Mouse (Mus musculus): ENCODE results near the gene Myo3b. TPM values are rescaled to one million over a fixed set of nuclear protein-coding genes. Genes with fewer than 3 reads are reported as not detected.

Gene Myo3b
- polyA plus RNA-seq, 1 experiment from 2014 or later: 0.36 TPM

DNA sequence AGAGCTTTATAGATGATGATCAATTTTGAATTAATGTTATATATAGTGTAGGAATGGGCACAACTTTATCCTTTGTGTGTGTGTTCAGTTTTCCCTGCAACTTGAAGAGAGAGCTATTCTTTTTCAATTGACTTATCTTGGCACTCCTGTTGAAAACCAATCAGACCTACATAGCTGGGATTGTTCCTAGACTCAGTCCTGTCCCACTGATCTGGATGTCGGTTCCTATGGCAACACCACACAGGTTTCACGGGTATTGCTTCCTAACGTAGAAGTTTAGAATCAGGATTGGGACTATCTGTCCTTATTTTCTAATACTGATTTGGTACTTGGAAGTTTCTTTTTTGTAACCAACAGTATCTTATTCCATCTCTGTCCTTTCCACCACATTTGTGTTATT, 127.3 kb downstream of the Myo3b start:
- no peak overlapping the region for H3K27ac ChIP-seq (ENCODE audit: low read length)
- H3K36me3 ChIP-seq (ENCODE audit: control insufficient read depth, insufficient read depth, low read length): no peaks in the 10 kb centered on the region
- no peak overlapping the region for H3K9ac ChIP-seq (ENCODE audit: low read length)
- no peaks in the 10 kb centered on the region for H3K27me3 ChIP-seq (ENCODE audit: control insufficient read depth, insufficient read depth, low read length)
- WGBS: 63% methylated on average over 3 of the region's 3 CpGs
- H3K9me3 ChIP-seq (replicated peaks; ENCODE audit: control insufficient read depth, low read length): no peaks in the 10 kb centered on the region
- no peak overlapping the region for H3K4me2 ChIP-seq (ENCODE audit: low read depth, low read length)
- H3K4me3 ChIP-seq (replicated peaks; ENCODE audit: low read length): no peak overlapping the region
- H3K4me1 ChIP-seq (ENCODE audit: control insufficient read depth, insufficient read depth, low read length): no peaks in the 10 kb centered on the region
- ATAC-seq (ENCODE audit: insufficient read depth, low FRiP score): no peak

DNA sequence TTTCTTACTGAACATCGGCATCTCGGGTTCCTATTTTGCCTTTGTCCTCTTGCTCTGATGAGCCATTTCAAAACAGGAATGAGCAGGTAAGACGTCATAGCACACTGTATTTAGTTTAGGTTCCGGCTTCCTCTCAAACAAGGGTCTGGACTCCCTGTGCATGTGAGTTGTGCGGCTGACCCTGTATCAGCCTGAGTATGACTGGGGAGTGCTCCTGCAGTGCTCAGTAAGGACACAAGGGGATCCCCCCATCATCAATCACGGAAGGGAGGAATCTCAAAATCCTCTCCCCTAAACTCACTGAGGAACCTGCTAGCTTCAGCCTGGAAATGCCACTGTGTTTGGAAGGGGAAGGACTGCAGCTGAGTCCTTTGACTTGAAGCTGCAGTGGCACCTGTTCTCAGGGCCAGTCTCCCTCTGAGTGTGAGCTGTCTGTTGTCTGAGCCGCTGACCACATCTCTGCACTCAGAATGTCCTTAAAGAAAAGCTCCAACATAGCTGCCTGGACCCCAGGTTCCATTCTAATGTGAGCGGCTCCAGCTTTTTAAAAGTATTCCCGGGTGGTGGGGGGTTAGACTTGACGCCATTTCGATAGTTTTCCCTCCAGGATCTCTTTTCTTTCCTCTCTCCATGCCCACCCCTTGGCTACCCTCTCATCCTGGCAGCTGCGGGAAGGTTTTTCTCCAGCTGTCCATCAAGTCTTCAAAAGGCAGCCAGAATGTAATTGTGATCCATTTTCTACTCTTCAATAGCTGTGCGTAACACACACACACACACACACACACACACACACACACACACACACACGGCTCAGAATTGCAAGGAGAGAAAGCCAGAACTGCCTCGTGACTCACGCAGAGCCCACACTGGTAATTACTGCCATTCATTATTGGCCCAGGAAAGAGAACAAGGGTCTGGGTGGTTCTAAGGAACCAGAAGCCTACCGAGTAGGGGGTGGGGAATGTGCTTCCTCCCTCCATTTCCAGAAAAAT, 129.3 kb downstream of the Myo3b start:
- 60% methylated on average over 17 of the region's 17 CpGs for WGBS

DNA sequence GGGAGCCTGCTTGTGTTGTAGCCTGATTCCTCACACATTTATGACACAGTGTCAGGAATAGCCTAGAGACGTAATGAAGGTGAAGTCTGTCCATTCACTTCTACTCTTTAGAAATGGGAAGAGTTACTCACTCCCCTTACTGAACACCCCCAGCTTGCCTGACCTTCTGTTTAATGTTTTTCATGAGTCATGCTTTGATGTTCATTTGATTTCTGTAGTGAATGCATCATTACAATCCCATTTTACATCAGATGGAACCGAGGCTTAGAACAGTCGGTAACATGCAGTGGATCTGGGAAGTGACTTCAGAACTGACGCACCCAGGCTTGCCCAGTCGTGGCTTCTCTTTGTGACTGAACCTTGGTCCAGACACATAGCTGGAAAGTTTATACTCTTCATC, 131.5 kb downstream of the Myo3b start:
- Histone ChIP-seq H3K9ac (ENCODE audit: low read length) (no peak overlapping the region), H3K4me2 (ENCODE audit: low read depth, low read length) (no peak overlapping the region), H3K4me1 (ENCODE audit: control insufficient read depth, insufficient read depth, low read length) (no peaks in the 10 kb centered on the region), H3K36me3 (ENCODE audit: control insufficient read depth, insufficient read depth, low read length) (no peaks in the 10 kb centered on the region), H3K27ac (ENCODE audit: low read length) (no peak overlapping the region), H3K27me3 (ENCODE audit: control insufficient read depth, insufficient read depth, low read length) (no peaks in the 10 kb centered on the region), H3K4me3 (replicated peaks; ENCODE audit: low read length) (no peak overlapping the region), H3K9me3 (replicated peaks; ENCODE audit: control insufficient read depth, low read length) (no peaks in the 10 kb centered on the region)
- 74% methylated on average over 5 of the region's 5 CpGs for WGBS
- ATAC-seq (ENCODE audit: insufficient read depth, low FRiP score): no peak

More for the DNA sequence above, 129.3 kb downstream of the Myo3b start:
- H3K4me2 ChIP-seq (ENCODE audit: low read depth, low read length): no peak overlapping the region
- no peaks in the 10 kb centered on the region for H3K9me3 ChIP-seq (replicated peaks; ENCODE audit: control insufficient read depth, low read length)
- H3K4me1 ChIP-seq (ENCODE audit: control insufficient read depth, insufficient read depth, low read length): no peaks in the 10 kb centered on the region
- H3K4me3 ChIP-seq (replicated peaks; ENCODE audit: low read length): no peak overlapping the region
- no peaks in the 10 kb centered on the region for H3K36me3 ChIP-seq (ENCODE audit: control insufficient read depth, insufficient read depth, low read length)
- no peak overlapping the region for H3K9ac ChIP-seq (ENCODE audit: low read length)
- ATAC-seq (ENCODE audit: insufficient read depth, low FRiP score): no peak
- no peak overlapping the region for H3K27ac ChIP-seq (ENCODE audit: low read length)
- H3K27me3 ChIP-seq (ENCODE audit: control insufficient read depth, insufficient read depth, low read length): no peaks in the 10 kb centered on the region

GRCm38 (mm10) chr2:70176823-70177708, 138.1 kb downstream of the Myo3b start:
- Histone ChIP-seq H3K9me3 (replicated peaks; ENCODE audit: control insufficient read depth, low read length) (no peaks in the 10 kb centered on the region), H3K4me1 (ENCODE audit: control insufficient read depth, insufficient read depth, low read length) (no peaks in the 10 kb centered on the region), H3K36me3 (ENCODE audit: control insufficient read depth, insufficient read depth, low read length) (no peaks in the 10 kb centered on the region), H3K9ac (ENCODE audit: low read length) (no peak overlapping the region), H3K27me3 (ENCODE audit: control insufficient read depth, insufficient read depth, low read length) (no peaks in the 10 kb centered on the region), H3K27ac (ENCODE audit: low read length) (no peak overlapping the region), H3K4me3 (replicated peaks; ENCODE audit: low read length) (no peak overlapping the region), H3K4me2 (ENCODE audit: low read depth, low read length) (no peak overlapping the region)
- no peak for ATAC-seq (ENCODE audit: insufficient read depth, low FRiP score)
- WGBS: 70% methylated on average over 6 of the region's 6 CpGs

GRCm38 (mm10) chr2:70177709-70178030, 138.7 kb downstream of the Myo3b start:
- no peaks in the 10 kb centered on the region for H3K36me3 ChIP-seq (ENCODE audit: control insufficient read depth, insufficient read depth, low read length)
- H3K27me3 ChIP-seq (ENCODE audit: control insufficient read depth, insufficient read depth, low read length): no peaks in the 10 kb centered on the region
- no peak overlapping the region for H3K4me2 ChIP-seq (ENCODE audit: low read depth, low read length)
- no peak overlapping the region for H3K9ac ChIP-seq (ENCODE audit: low read length)
- no peaks in the 10 kb centered on the region for H3K9me3 ChIP-seq (replicated peaks; ENCODE audit: control insufficient read depth, low read length)
- ATAC-seq (ENCODE audit: insufficient read depth, low FRiP score): no peak
- WGBS: 80% methylated on average over 5 of the region's 5 CpGs
- no peak overlapping the region for H3K27ac ChIP-seq (ENCODE audit: low read length)
- no peak overlapping the region for H3K4me3 ChIP-seq (replicated peaks; ENCODE audit: low read length)
- H3K4me1 ChIP-seq (ENCODE audit: control insufficient read depth, insufficient read depth, low read length): no peaks in the 10 kb centered on the region

- Histone ChIP-seq H3K9me3 (replicated peaks; ENCODE audit: control insufficient read depth, low read length) (no peaks in the 10 kb centered on the region), H3K4me2 (ENCODE audit: low read depth, low read length) (no peak overlapping the region), H3K9ac (ENCODE audit: low read length) (no peak overlapping the region), H3K4me3 (replicated peaks; ENCODE audit: low read length) (no peak overlapping the region), H3K36me3 (ENCODE audit: control insufficient read depth, insufficient read depth, low read length) (no peaks in the 10 kb centered on the region), H3K27me3 (ENCODE audit: control insufficient read depth, insufficient read depth, low read length) (no peaks in the 10 kb centered on the region), H3K4me1 (ENCODE audit: control insufficient read depth, insufficient read depth, low read length) (no peaks in the 10 kb centered on the region), H3K27ac (ENCODE audit: low read length) (no peak overlapping the region)
- no peak for ATAC-seq (ENCODE audit: insufficient read depth, low FRiP score)
These were observed 139.3 kb downstream of the Myo3b start for GRCm38 (mm10) chr2:70178241-70178640.

DNA sequence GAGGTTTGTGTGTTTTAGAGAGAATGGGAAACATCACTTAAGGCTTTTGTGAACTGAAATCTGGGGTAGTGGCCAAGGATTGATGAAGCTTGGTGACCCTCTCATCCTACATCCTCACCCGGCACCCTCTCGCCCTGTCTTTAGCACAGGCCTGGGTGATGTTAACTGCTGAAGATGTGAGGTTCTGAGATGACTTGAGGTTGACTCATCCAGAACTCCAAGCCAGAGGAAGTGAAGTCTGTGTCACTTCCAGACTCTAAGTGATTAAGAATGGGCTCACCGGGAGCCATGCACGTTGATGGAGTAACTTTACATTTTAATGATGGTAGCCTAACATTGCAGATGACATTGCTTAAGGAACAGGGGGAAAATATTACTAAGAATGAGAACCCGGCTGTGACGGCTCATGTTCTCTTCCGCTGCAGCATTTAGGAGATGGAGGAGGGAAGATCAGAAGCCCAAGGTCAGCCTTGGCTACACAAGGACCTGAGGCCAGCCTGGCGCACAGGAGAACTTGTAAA, 143.3 kb downstream of the Myo3b start:
- Histone ChIP-seq H3K9ac (ENCODE audit: low read length) (no peak overlapping the region), H3K4me2 (ENCODE audit: low read depth, low read length) (no peak overlapping the region), H3K4me3 (replicated peaks; ENCODE audit: low read length) (no peak overlapping the region), H3K27ac (ENCODE audit: low read length) (no peak overlapping the region), H3K36me3 (ENCODE audit: control insufficient read depth, insufficient read depth, low read length) (no peaks in the 10 kb centered on the region), H3K27me3 (ENCODE audit: control insufficient read depth, insufficient read depth, low read length) (no peaks in the 10 kb centered on the region), H3K4me1 (ENCODE audit: control insufficient read depth, insufficient read depth, low read length) (no peaks in the 10 kb centered on the region), H3K9me3 (replicated peaks; ENCODE audit: control insufficient read depth, low read length) (no peaks in the 10 kb centered on the region; the same call in 1 of the 2 replicates)
- no peak for ATAC-seq (ENCODE audit: insufficient read depth, low FRiP score)
- WGBS: 87% methylated on average over 8 of the region's 8 CpGs

DNA sequence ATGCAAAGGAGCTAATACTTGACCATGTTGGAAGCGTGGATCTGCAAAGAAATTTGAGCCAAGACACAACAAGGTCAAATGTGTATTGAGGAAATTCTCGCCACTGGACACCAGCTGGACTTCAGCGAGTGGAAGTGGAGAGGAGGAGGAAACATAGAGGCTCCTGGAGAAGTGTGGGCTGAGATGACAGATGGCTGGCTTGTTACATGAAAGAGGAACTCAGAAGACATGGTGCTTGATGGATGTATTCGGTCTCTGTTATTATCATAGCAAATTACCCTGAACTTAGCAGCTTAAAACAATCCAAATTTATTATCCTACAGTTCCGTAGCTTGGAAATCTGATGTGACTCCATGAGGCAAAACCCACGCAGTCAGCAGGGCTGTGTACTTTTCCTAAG, 148.1 kb downstream of the Myo3b start:
- ATAC-seq (ENCODE audit: insufficient read depth, low FRiP score): no peak
- no peak overlapping the region for H3K4me3 ChIP-seq (replicated peaks; ENCODE audit: low read length)
- WGBS: 58% methylated on average over 6 of the region's 6 CpGs
- H3K9ac ChIP-seq (ENCODE audit: low read length): no peak overlapping the region
- H3K27ac ChIP-seq (ENCODE audit: low read length): no peak overlapping the region
- H3K36me3 ChIP-seq (ENCODE audit: control insufficient read depth, insufficient read depth, low read length): no peaks in the 10 kb centered on the region
- H3K4me1 ChIP-seq (ENCODE audit: control insufficient read depth, insufficient read depth, low read length): no peaks in the 10 kb centered on the region
- H3K4me2 ChIP-seq (ENCODE audit: low read depth, low read length): no peak overlapping the region
- no peaks in the 10 kb centered on the region for H3K27me3 ChIP-seq (ENCODE audit: control insufficient read depth, insufficient read depth, low read length)
- H3K9me3 ChIP-seq (replicated peaks; ENCODE audit: control insufficient read depth, low read length): no peaks in the 10 kb centered on the region; the same call in 1 of the 2 replicates
